Mouse (Mus musculus) bone marrow, adult 2 months (tissue): ENCODE data around the gene Coq6.

ENCODE experiments used
- CTCF ChIP-seq: fragments of 200-500 bp; IDR thresholded peaks from 2 replicates; pipeline ENCODE4 v1.5.1; 2011; ENCODE audit warnings: low read length, control low read depth; ENCODE audit not compliant: control insufficient read depth, insufficient read depth
- POLR2A ChIP-seq: fragments of 200-500 bp; IDR thresholded peaks from 2 replicates; pipeline ENCODE4 v1.6.1; 2011; ENCODE audit warnings: low read depth, mild to moderate bottlenecking, control low read depth, low read length, borderline replicate concordance; ENCODE audit not compliant: control insufficient read depth

GRCm38 (mm10) chr12:84336963-84337625, 24.4 kb upstream of the Coq6 start:
- TF ChIP-seq POLR2A (no peak), CTCF (no peak)
